Mouse (Mus musculus): ENCODE data around the gene Gm21083.
"Not testable (repeated sequence)": the region's sequence is repeated elsewhere in the genome, so short reads cannot be mapped to it uniquely, and the experiment has no call there.

DNA sequence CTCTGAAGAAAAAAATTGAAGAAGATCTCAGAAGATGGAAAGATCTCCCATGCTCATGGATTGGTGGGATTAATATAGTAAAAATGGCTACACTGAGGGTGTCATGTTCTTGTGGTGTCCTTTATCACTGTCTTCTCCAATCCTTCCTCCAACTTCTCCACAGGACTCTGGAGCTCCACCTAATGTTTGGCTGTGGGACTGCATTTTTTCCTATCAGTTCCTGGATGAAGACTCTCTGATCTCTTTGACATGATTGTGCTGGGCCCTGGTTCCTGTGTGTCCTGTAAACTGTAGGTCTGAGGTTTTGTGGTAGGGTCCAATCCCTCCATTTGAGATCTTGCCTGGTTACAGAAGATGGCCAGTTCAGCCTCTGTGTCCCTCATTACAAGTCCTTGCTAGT is 9.2 kb downstream of the Gm21083 start:
- not testable (repeated sequence) for TF ChIP-seq GATA1 (IDR thresholded peaks at IDR 0.05; ENCODE audit: low read depth, low read length); ZC3H11A (IDR thresholded peaks at IDR 0.05; ENCODE audit: low read depth, low read length); TAL1 (IDR thresholded peaks at IDR 0.05; ENCODE audit: low read length); HCFC1 (IDR thresholded peaks at IDR 0.05; ENCODE audit: low read depth, low read length); ZKSCAN1 (IDR thresholded peaks at IDR 0.05; ENCODE audit: low read depth, low read length); POLR2A (IDR thresholded peaks at IDR 0.05; ENCODE audit: control insufficient read depth in 1 of 2, insufficient read depth in 1 of 2, low read depth in 1 of 2, low read length in 2 of 2, poor library complexity in 1 of 2); POLR2AphosphoS2 (IDR thresholded peaks at IDR 0.05; ENCODE audit: low read length)
- peak in 2 of 3 experiments; percentile 8 to 18; a peak in 1 of 6 replicates for TF ChIP-seq CTCF (IDR thresholded peaks at IDR 0.05 in 2 of 3, conservative IDR thresholded peaks at IDR 0.05 in 1 of 3; ENCODE audit: control insufficient read depth in 1 of 3, insufficient read depth in 1 of 3, low read depth in 2 of 3, low read length in 3 of 3, poor library complexity in 1 of 3, severe bottlenecking in 1 of 3)

All from MEL (cell line).